Mouse (Mus musculus) myocyte (in vitro differentiated cells): ENCODE data around the gene Znrf1. TPM values are rescaled to one million over a fixed set of nuclear protein-coding genes. Genes with fewer than 3 reads are reported as not detected.

Experiments
- H3K27me3 ChIP-seq: one replicate; pipeline ENCODE4 v1.6.1; 2011; ENCODE audit not compliant: control insufficient read depth, insufficient read depth, insufficient read length
- H3K36me3 ChIP-seq: one replicate; pipeline ENCODE4 v1.6.1; 2011; ENCODE audit not compliant: control insufficient read depth, insufficient read depth
- H3K4me2 ChIP-seq: one replicate; pipeline ENCODE4 v1.6.1; 2011; ENCODE audit warnings: low read depth, control low read depth
- H3K4me3 ChIP-seq: one replicate; pipeline ENCODE4 v1.5.1; 2011; ENCODE audit warnings: mild to moderate bottlenecking, control low read depth, moderate library complexity
- H3K79me2 ChIP-seq: one replicate; pipeline ENCODE4 v1.6.1; 2011; ENCODE audit not compliant: control insufficient read depth, insufficient read depth
- H3ac ChIP-seq: one replicate; pipeline ENCODE4 v1.6.1; 2011; ENCODE audit not compliant: control insufficient read depth, insufficient read length
- CEBPB ChIP-seq: IDR thresholded peaks from 2 replicates; pipeline ENCODE4 v1.6.1; 2011; ENCODE audit warnings: mild to moderate bottlenecking, moderate library complexity; ENCODE audit not compliant: poor library complexity, insufficient read depth, severe bottlenecking
- E2F4 ChIP-seq: IDR thresholded peaks from one replicate; pipeline ENCODE4 v1.6.1; 2011; ENCODE audit warnings: mild to moderate bottlenecking, control low read depth, moderate library complexity; ENCODE audit not compliant: insufficient read depth
- MAX ChIP-seq: IDR thresholded peaks from one replicate; pipeline ENCODE4 v1.6.1; 2011; ENCODE audit warnings: low read depth, mild to moderate bottlenecking, control low read depth
- MYOD1 ChIP-seq, 3 experiments: IDR thresholded peaks; one replicate each; pipeline ENCODE4 v1.6.1; 2011; ENCODE audit warnings: control low read depth in 2 of 3, low read depth in 2 of 3, mild to moderate bottlenecking in 2 of 3, moderate library complexity in 1 of 3; ENCODE audit not compliant: insufficient read length in 2 of 3, control insufficient read depth in 1 of 3
- MYOG ChIP-seq, 3 experiments: IDR thresholded peaks; one replicate each; pipeline ENCODE4 v1.6.1; 2011; ENCODE audit warnings: control low read depth in 2 of 3, low read depth in 2 of 3, mild to moderate bottlenecking in 2 of 3; ENCODE audit not compliant: insufficient read length in 2 of 3, control insufficient read depth in 1 of 3, insufficient read depth in 1 of 3
- POLR2A ChIP-seq: IDR thresholded peaks from one replicate; pipeline ENCODE4 v1.6.1; 2011; ENCODE audit warnings: low read depth, mild to moderate bottlenecking, control low read depth, moderate library complexity; ENCODE audit not compliant: insufficient read length
- POLR2AphosphoS2 ChIP-seq: IDR thresholded peaks from one replicate; pipeline ENCODE4 v1.6.1; 2011; ENCODE audit warnings: low read depth, control low read depth; ENCODE audit not compliant: insufficient read length
- REST ChIP-seq: IDR thresholded peaks from one replicate; pipeline ENCODE4 v1.6.1; 2011; ENCODE audit warnings: mild to moderate bottlenecking, control low read depth, moderate library complexity; ENCODE audit not compliant: insufficient read depth, insufficient read length
- SRF ChIP-seq: IDR thresholded peaks from one replicate; pipeline ENCODE4 v1.6.1; 2011; ENCODE audit warnings: low read depth; ENCODE audit not compliant: control insufficient read depth, insufficient read length
- TCF12 ChIP-seq: IDR thresholded peaks from one replicate; pipeline ENCODE4 v1.6.1; 2011; ENCODE audit warnings: mild to moderate bottlenecking, control low read depth; ENCODE audit not compliant: poor library complexity, insufficient read depth, severe bottlenecking
- TCF3 ChIP-seq: IDR thresholded peaks from one replicate; pipeline ENCODE4 v1.6.1; 2011; ENCODE audit warnings: low read depth, control low read depth; ENCODE audit not compliant: insufficient read length
- USF1 ChIP-seq: IDR thresholded peaks from one replicate; pipeline ENCODE4 v1.6.1; 2011; ENCODE audit warnings: low read depth, mild to moderate bottlenecking, control low read depth, moderate library complexity
- polyA plus RNA-seq: library from polyadenylated mRNA; unstranded; fragments of >200 nt; fragmentation: generic; extraction: Trizol; gene quantifications from one replicate; pipeline ENCODE4 v1.2.1, GENCODE M21; 2012; ENCODE audit warnings: missing spikeins

Gene Znrf1
- polyA plus RNA-seq, 1 experiment = 39.2 TPM

DNA sequence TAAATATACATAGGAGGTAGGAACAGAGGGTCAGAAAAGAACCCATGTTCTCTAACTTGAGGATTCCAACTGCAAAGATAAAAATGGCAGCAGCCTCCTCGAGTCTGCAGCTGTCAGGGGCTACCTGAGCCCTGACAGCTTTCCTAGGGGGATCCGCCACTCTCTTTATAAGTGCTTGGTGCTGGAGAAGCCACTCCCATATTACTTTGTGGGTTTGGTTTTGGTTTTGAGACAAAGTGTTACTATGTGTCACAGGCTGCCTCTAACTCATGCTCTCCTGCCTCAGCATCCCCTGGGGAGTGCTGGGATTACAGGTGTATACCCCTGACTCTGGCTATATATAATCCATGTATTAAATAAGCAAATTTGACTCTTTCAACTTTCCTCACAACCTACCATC, 38.1 kb downstream of the Znrf1 start:
- Histone ChIP-seq H3K4me2 (no peak overlapping the region), H3K36me3 (no peaks in the 10 kb centered on the region), H3K27me3 (no peaks in the 10 kb centered on the region), H3ac (no peak overlapping the region), H3K4me3 (no peak overlapping the region), H3K79me2 (peaks cover 72% of the 10 kb centered on the region)
- TF ChIP-seq TCF12 (no peak), MYOD1 (IDR thresholded peaks at IDR 0.05; ENCODE audit: control insufficient read depth in 1 of 3, insufficient read length in 2 of 3, low read depth in 2 of 3) (peak in 1 of 3 experiments; percentile 13), POLR2A (no peak), USF1 (no peak), TCF3 (no peak), MYOG (IDR thresholded peaks at IDR 0.05; ENCODE audit: control insufficient read depth in 1 of 3, insufficient read depth in 1 of 3, insufficient read length in 2 of 3, low read depth in 2 of 3) (no peak)

- Histone ChIP-seq H3K27me3 (no peaks in the 10 kb centered on the region), H3ac (no peak overlapping the region), H3K4me3 (no peak overlapping the region), H3K36me3 (no peaks in the 10 kb centered on the region), H3K4me2 (no peak overlapping the region), H3K79me2 (peaks cover 57% of the 10 kb centered on the region)
- peak in 2 of 3 experiments; percentile 48 to 74 for TF ChIP-seq MYOD1 (IDR thresholded peaks at IDR 0.05; ENCODE audit: control insufficient read depth in 1 of 3, insufficient read length in 2 of 3, low read depth in 2 of 3)
- no peak for TF ChIP-seq MAX
- TF ChIP-seq POLR2A = no peak
Observed at GRCm38 (mm10) chr8:111575492-111575891, 39.6 kb downstream of the Znrf1 start.

DNA sequence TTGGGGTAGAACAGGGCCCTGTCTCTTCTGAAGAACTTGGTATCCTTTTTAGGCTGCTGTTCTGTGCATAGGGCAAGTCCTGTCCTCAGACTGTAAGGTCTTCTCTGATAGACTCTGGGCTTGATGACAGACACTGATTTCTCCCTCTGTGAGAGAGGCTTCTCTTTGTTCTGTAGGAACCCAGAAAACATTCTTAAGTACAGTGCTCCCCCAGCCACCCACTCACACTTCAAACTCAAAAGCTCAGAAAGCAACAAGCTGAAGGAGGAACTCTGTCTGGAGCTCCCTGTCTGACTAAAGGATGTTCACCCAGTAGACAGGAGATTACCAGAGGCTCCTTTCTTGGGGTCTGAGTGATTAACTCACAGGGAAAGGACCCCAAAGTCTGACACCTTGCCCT, 40.6 kb downstream of the Znrf1 start:
- Histone ChIP-seq H3ac (no peak overlapping the region), H3K27me3 (no peaks in the 10 kb centered on the region), H3K4me3 (no peak overlapping the region), H3K36me3 (no peaks in the 10 kb centered on the region), H3K4me2 (no peak overlapping the region), H3K79me2 (peaks cover 48% of the 10 kb centered on the region)
- TF ChIP-seq TCF3 (no peak), CEBPB (no peak), E2F4 (no peak), POLR2A (no peak), POLR2AphosphoS2 (no peak), MAX (no peak), TCF12 (no peak)

DNA sequence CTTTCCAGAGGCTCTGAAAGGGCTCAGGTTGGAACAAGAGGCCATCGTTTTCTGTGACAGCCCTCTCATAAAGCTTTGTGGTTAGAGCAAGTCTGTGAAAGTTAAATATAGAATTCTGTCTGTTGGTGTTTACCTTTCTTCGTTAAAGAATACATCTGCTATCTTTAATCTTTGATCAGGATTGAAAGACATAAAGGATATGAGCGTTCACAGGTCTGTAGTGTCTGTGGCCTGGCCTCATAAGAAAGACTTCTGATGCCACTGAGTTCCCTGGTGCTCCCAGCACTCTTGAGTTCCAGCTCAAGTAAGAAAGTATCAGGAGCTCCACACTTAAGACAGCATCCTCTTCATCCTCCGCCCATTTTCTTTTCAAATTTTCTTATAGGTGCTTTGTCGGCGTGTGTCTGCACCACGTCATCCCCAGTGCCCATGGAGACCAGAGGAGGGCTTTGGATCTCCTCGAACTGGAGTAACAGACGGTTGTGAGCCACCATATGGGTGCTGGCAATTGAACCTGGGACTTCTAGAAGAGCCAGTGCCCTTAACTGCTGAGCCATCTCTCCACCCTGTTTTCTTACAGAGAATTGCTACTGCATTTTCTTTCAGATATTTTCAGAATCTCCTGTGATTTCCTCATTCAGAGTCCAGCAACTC, 42.1 kb downstream of the Znrf1 start:
- Histone ChIP-seq H3K36me3 (no peaks in the 10 kb centered on the region), H3K27me3 (no peaks in the 10 kb centered on the region), H3K4me3 (no peak overlapping the region), H3K79me2 (peaks cover 45% of the 10 kb centered on the region), H3ac (no peak overlapping the region), H3K4me2 (no peak overlapping the region)
- no peak for TF ChIP-seq TCF12

DNA sequence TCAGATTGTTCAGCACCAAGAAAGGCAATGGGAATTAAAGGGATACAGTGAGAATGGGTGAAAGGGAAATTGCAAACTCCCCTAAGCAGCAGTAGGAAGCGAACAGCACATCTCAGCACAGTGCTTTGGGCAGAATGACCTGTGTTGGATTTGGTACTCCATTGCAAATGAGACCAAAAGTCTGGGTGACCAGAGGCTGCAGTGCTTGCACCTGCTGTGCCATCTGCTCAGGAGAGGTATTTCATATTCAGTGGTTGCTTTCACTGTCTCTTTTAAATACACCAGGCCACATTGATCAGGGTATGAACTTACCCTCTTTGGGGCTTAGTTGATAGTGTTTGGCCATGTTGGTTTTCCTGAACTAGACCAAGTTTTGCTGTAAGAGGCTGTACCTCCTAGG, 43.4 kb downstream of the Znrf1 start:
- Histone ChIP-seq H3ac (no peak overlapping the region), H3K79me2 (peaks cover 52% of the 10 kb centered on the region), H3K27me3 (no peaks in the 10 kb centered on the region), H3K4me2 (no peak overlapping the region), H3K36me3 (no peaks in the 10 kb centered on the region), H3K4me3 (no peak overlapping the region)
- TF ChIP-seq MYOD1 (IDR thresholded peaks at IDR 0.05; ENCODE audit: control insufficient read depth in 1 of 3, insufficient read length in 2 of 3, low read depth in 2 of 3) (peak in 2 of 3 experiments; percentile 51 to 62), MYOG (IDR thresholded peaks at IDR 0.05; ENCODE audit: control insufficient read depth in 1 of 3, insufficient read depth in 1 of 3, insufficient read length in 2 of 3, low read depth in 2 of 3) (peak in 1 of 3 experiments; percentile 61), USF1 (no peak)

DNA sequence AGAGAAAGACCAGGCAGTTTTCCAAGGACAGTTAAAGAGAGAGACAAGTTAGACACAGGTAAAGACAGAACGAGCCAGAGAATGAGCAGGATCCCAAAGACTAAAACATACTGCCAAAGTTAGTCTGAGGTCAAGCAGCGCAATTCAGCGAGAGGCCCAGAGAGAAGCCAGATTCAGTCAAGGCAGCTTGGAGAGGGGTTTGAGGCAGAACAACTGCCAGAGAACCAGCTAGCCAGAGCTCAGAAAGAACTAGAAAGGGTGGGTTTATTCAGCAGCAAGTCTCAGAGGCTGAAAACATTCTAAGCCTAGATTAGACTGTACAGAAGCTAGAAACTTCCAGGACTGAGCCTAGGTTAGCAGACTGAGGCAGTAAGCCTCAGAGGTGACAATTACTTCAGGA, 44.4 kb downstream of the Znrf1 start:
- no peaks in the 10 kb centered on the region for H3K27me3 ChIP-seq
- no peak overlapping the region for H3K4me3 ChIP-seq
- H3K4me2 ChIP-seq = no peak overlapping the region
- no peak overlapping the region for H3ac ChIP-seq
- peaks cover 45% of the 10 kb centered on the region for H3K79me2 ChIP-seq
- H3K36me3 ChIP-seq = no peaks in the 10 kb centered on the region
- TF ChIP-seq POLR2AphosphoS2 (no peak), MAX (no peak), CEBPB (no peak), REST (no peak), POLR2A (no peak), USF1 (no peak), TCF3 (no peak), SRF (no peak), E2F4 (no peak), MYOG (IDR thresholded peaks at IDR 0.05; ENCODE audit: control insufficient read depth in 1 of 3, insufficient read depth in 1 of 3, insufficient read length in 2 of 3, low read depth in 2 of 3) (no peak), MYOD1 (IDR thresholded peaks at IDR 0.05; ENCODE audit: control insufficient read depth in 1 of 3, insufficient read length in 2 of 3, low read depth in 2 of 3) (no peak), TCF12 (no peak)
